Mouse (Mus musculus) midbrain, embryonic 11.5 days (tissue): ENCODE measurements around the gene H1f0. TPM values are rescaled to one million over a fixed set of nuclear protein-coding genes. Genes with fewer than 3 reads are reported as not detected.
A peak's percentile ranks its signal among the peaks of the same experiment; 100 is the strongest.

Source experiments
- ATAC-seq: fragments of 200-750 bp; cut with Nextera tagmentation; 2 replicates; pipeline ENCODE4 v1.8.0; 2017; ENCODE audit warnings: moderate TSS enrichment, moderate library complexity; ENCODE audit not compliant: low FRiP score
- DNase-seq: peaks from one replicate; pipeline ENCODE4 v3.0.0; 2015; ENCODE audit warnings: low spot score; ENCODE audit errors: missing footprints
- H3K27ac ChIP-seq: fragments of 300-500 bp; sonication (generic); 2 replicates; pipeline ENCODE4 v1.5.1; 2014; ENCODE audit warnings: low read depth, low read length
- H3K27me3 ChIP-seq: fragments of 300-500 bp; sonication (generic); 2 replicates; pipeline ENCODE4 v1.6.1; 2014; ENCODE audit warnings: mild to moderate bottlenecking, low read length, moderate library complexity, mixed read lengths; ENCODE audit not compliant: control insufficient read depth, insufficient read depth
- H3K36me3 ChIP-seq: fragments of 300-500 bp; sonication (generic); 2 replicates; pipeline ENCODE4 v1.6.1; 2014; ENCODE audit warnings: mild to moderate bottlenecking, low read length, moderate library complexity, mixed read lengths; ENCODE audit not compliant: control insufficient read depth, insufficient read depth
- H3K4me1 ChIP-seq: fragments of 300-500 bp; sonication (generic); 2 replicates; pipeline ENCODE4 v1.6.1; 2014; ENCODE audit warnings: low read length; ENCODE audit not compliant: control insufficient read depth, insufficient read depth
- H3K4me2 ChIP-seq: fragments of 300-500 bp; sonication (generic); 2 replicates; pipeline ENCODE4 v1.6.1; 2014; ENCODE audit warnings: mild to moderate bottlenecking, moderate library complexity
- H3K4me3 ChIP-seq: fragments of 300-500 bp; sonication (generic); 2 replicates; pipeline ENCODE4 v1.5.1; 2014; ENCODE audit warnings: low read depth, low read length
- H3K9ac ChIP-seq: fragments of 300-500 bp; sonication (generic); 2 replicates; pipeline ENCODE4 v1.6.1; 2014; ENCODE audit warnings: low read length
- H3K9me3 ChIP-seq: fragments of 300-500 bp; sonication (generic); 2 replicates; pipeline ENCODE4 v1.6.1; 2016; ENCODE audit warnings: low read length; ENCODE audit not compliant: control insufficient read depth
- WGBS: fragments of 180-500 bp; shearing (Covaris S2); extraction: QIAGEN DNeasy Blood & Tissue Kit; methylation state at CpG from one replicate; pipeline ENCODE4 v1.1.7; 2014; 5-methylcytosine and 5-hydroxymethylcytosine counted together
- polyA plus RNA-seq: library from polyadenylated mRNA; unstranded; fragments of >200 nt; fragmentation: Nextera tagmentation; extraction: Ambion mirVana; gene quantifications from 2 replicates; pipeline ENCODE4 v1.2.1, GENCODE M21; 2014

H1f0 gene
- polyA plus RNA-seq, 1 experiment from 2014 or later = 376 TPM

DNA sequence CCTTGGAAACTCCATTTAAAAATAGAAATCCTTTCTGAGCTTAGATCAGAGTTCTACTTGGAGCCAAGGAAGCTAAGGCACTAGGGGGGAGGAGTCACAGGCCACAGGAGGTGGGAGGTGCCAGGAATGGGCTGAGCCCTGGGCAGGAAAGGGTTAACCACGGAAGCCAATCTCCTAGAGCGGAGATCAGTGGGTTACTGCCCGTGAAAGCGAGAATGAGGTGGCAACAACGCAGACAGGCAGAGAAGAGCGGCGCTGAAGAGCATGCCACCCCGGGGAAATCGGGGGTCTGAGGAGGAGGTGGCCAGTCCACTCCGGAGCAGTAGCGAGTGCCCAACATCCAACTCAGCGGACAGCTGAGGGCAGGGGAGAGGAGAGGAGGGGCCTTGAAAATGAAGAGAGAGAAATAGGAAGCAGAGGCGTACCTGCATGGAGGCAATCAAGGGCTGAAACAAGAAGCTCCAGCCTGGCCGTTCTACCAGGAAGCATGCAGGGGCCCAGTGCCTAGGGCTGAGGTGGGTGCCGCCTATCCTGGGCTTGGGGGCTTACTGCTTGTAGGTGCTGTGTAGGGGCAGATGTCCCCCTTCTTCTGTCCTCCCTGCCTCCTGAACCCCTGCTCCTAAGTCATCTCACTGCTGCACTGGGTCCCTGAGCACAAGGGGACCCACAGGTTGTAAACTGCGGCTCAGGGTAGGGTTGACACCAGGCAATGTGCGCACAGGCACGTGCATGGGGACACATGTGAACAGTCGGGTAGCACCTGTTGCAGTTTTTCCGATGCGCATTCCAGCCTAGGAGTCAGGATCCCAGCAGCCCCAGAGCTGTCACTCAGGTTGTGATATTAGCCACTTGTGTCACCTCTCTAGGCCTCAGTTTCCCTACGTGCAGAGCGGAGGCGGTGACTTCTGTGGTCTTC is 12.5 kb downstream of the H1f0 start:
- Histone ChIP-seq H3K36me3 (no peaks in the 10 kb centered on the region), H3K9ac (no peak overlapping the region), H3K9me3 (no peaks in the 10 kb centered on the region), H3K27ac (no peak overlapping the region), H3K4me2 (peak overlapping the region; percentile 34; the same call in 1 of the 2 replicates), H3K27me3 (peaks cover 39% of the 10 kb centered on the region), H3K4me3 (peak overlapping the region; percentile 13; the same call in 1 of the 2 replicates), H3K4me1 (peaks cover 3% of the 10 kb centered on the region)
- peak; percentile 90 for DNase-seq
- no peak for ATAC-seq
- 25% methylated on average over 24 of the region's 24 CpGs for WGBS

- no peaks in the 10 kb centered on the region for H3K36me3 ChIP-seq
- H3K9ac ChIP-seq = peak within 1 kb of the TSS; percentile 36; the same call in 1 of the 2 replicates
- peak within 1 kb of the TSS; percentile 71 for H3K4me2 ChIP-seq
- peak within 1 kb of the TSS; percentile 41 for H3K4me3 ChIP-seq
- H3K27ac ChIP-seq = no peak within 1 kb of the TSS
- WGBS = 76% methylated on average over 6 of the region's 6 CpGs
- H3K4me1 ChIP-seq = peaks cover 3% of the 10 kb centered on the region
- no peak for DNase-seq
- ATAC-seq = no peak
- H3K27me3 ChIP-seq = peaks cover 39% of the 10 kb centered on the region
- H3K9me3 ChIP-seq = no peaks in the 10 kb centered on the region
Measured at GRCm38 (mm10) chr15:79041585-79041984, 13.3 kb downstream of the H1f0 start, which contains the start of gene Galr3. TSS of gene Galr3 (plus strand) at chr15:79041885.

GRCm38 (mm10) chr15:79042721-79043491 is 14.7 kb downstream of the H1f0 start:
- Histone ChIP-seq H3K9ac (peak overlapping the region; percentile 36; the same call in 1 of the 2 replicates), H3K36me3 (no peaks in the 10 kb centered on the region), H3K4me3 (peak overlapping the region; percentile 41), H3K9me3 (no peaks in the 10 kb centered on the region), H3K4me1 (peaks cover 3% of the 10 kb centered on the region), H3K27me3 (peaks cover 39% of the 10 kb centered on the region), H3K4me2 (peak overlapping the region; percentile 71), H3K27ac (no peak overlapping the region)
- ATAC-seq (0 out of 2 replicates have a peak, but pooled peaks have one; percentile 4), DNase-seq (peak; percentile 94)
- under 1% methylated on average over 97 of the region's 105 CpGs for WGBS

DNA sequence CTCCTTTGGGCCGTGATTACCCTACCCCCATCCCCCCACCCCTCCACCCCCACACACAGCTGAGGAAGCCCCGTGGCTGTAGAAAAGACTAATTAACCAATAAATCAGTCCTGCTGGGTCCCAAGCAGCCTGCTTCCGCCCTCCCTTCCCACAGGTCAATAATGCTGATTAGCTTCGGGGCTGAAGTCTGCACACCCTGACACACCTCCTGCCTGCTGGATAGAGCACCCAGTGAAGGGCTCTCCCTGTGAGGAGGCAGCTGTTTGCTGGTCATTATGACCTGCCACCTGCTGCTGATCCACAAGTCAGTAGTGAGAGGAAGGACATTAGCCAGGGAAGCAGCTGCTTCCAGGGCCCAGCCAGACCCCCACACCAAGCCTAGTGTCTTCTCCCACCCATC is 16.6 kb downstream of the H1f0 start:
- Histone ChIP-seq H3K9me3 (no peaks in the 10 kb centered on the region), H3K27ac (no peak overlapping the region), H3K36me3 (no peaks in the 10 kb centered on the region), H3K4me2 (no peak overlapping the region), H3K9ac (no peak overlapping the region), H3K4me3 (no peak overlapping the region), H3K27me3 (peaks cover 39% of the 10 kb centered on the region), H3K4me1 (peaks cover 3% of the 10 kb centered on the region)
- ATAC-seq (peak; percentile 75), DNase-seq (peak; percentile 88)
- 23% methylated on average over 4 of the region's 4 CpGs for WGBS

DNA sequence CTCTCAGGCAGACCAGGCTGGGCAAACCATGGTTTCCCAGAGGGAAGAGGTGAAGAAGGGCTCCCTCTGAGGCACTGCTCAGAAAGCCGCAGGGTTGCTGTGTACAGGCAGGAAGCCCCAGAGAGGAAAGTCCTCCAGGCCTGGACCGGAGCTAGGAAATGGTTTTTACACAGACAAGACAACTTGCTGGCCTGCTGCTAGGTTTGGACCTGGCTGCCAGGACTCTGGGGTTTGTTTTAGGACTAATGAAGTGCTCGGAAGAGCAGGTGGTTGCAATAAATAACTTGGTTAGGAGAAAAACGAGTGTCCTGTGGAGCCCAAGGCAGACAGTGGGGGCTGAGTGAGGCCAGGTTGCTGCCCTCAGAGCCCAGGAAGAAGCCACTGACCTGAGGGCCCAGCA is 19.9 kb downstream of the H1f0 start:
- DNase-seq (no peak), ATAC-seq (no peak)
- Histone ChIP-seq H3K4me3 (no peak overlapping the region), H3K36me3 (no peaks in the 10 kb centered on the region), H3K4me2 (no peak overlapping the region), H3K4me1 (no peaks in the 10 kb centered on the region), H3K27ac (no peak overlapping the region), H3K9ac (no peak overlapping the region), H3K9me3 (no peaks in the 10 kb centered on the region), H3K27me3 (peaks cover 8% of the 10 kb centered on the region)
- 66% methylated on average over 4 of the region's 4 CpGs for WGBS

GRCm38 (mm10) chr15:79050160-79050845 is 22.1 kb downstream of the H1f0 start:
- no peaks in the 10 kb centered on the region for H3K27me3 ChIP-seq
- no peak overlapping the region for H3K9ac ChIP-seq
- H3K27ac ChIP-seq = no peak overlapping the region
- H3K9me3 ChIP-seq = no peaks in the 10 kb centered on the region
- H3K4me1 ChIP-seq = no peaks in the 10 kb centered on the region
- ATAC-seq = no peak
- DNase-seq = no peak
- 66% methylated on average over 9 of the region's 9 CpGs for WGBS
- H3K36me3 ChIP-seq = peaks cover 13% of the 10 kb centered on the region
- no peak overlapping the region for H3K4me3 ChIP-seq
- no peak overlapping the region for H3K4me2 ChIP-seq

DNA sequence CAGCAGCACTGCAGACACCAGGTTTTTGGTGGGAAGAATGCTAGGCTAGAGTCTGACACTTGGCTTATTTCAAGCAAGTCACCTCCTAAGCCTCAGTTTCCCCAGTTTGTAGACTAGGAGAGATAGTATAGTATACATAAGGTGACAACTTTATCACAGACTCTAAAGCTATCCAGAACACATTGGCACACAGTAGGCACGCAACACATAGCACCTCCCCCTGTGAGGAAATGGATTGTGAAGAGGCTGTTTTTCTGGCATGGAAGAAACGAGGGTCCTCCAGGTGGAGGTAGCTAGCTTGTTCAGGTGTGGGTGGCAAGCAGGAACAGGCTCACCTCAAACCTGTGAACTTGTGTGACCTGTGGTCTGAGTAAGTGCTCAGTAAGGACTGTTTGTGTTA is 22.7 kb downstream of the H1f0 start:
- Histone ChIP-seq H3K27ac (no peak overlapping the region), H3K4me2 (no peak overlapping the region), H3K27me3 (no peaks in the 10 kb centered on the region), H3K36me3 (peaks cover 18% of the 10 kb centered on the region), H3K9me3 (no peaks in the 10 kb centered on the region), H3K9ac (no peak overlapping the region), H3K4me1 (no peaks in the 10 kb centered on the region), H3K4me3 (no peak overlapping the region)
- ATAC-seq (no peak), DNase-seq (no peak)
- WGBS = 85% methylated on average over 2 of the region's 2 CpGs

GRCm38 (mm10) chr15:79051461-79052360 is 23.5 kb downstream of the H1f0 start:
- WGBS = 82% methylated on average over 13 of the region's 13 CpGs
- peaks cover 18% of the 10 kb centered on the region for H3K36me3 ChIP-seq

More at GRCm38 (mm10) chr15:79051461-79052360, 23.5 kb downstream of the H1f0 start:
- ATAC-seq (no peak), DNase-seq (no peak)
- Histone ChIP-seq H3K27ac (no peak overlapping the region), H3K27me3 (no peaks in the 10 kb centered on the region), H3K9me3 (no peaks in the 10 kb centered on the region), H3K4me2 (no peak overlapping the region), H3K4me3 (no peak overlapping the region), H3K9ac (no peak overlapping the region), H3K4me1 (no peaks in the 10 kb centered on the region)
